Mouse (Mus musculus): ENCODE results near the gene Cpxm2. TPM values are rescaled to one million over a fixed set of nuclear protein-coding genes. Genes with fewer than 3 reads are reported as not detected.

Cpxm2 gene
- total RNA-seq, 2 experiments from 2014 or later = 5.5 to 5.6 TPM

DNA sequence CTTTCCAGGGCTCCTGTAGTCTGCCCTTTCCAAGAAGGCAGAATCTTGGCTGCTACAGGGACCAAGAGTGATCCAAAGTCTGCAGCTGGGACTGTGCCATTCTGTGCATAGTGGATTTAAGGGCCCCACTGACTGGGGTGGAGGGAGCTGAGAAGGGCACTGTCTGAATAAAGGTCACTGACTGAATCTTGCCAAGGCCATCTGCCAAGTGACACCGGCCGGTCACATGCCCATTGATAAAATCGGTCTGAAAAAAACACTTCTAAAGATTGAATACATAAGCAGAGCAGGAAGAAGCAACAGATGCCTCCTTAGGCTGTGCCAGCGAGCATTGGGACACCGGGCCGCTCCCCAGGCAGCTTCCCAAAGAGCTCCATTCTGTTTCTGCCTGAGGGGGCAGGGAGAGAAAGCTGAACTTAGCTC, 803 bp downstream of the Cpxm2 start:
- no peak for DNase-seq (ENCODE audit: low spot score in 2 of 2)

GRCm38 (mm10) chr7:132145227-132145800, 9.2 kb downstream of the Cpxm2 start:
- DNase-seq (ENCODE audit: low spot score in 2 of 2) = no peak

- no peak for DNase-seq (ENCODE audit: low spot score in 2 of 2)
Measured at GRCm38 (mm10) chr7:132128687-132129086, 25.9 kb downstream of the Cpxm2 start.

- no peak for DNase-seq (ENCODE audit: low spot score in 2 of 2)
Measured at GRCm38 (mm10) chr7:132124948-132125347, 29.6 kb downstream of the Cpxm2 start.

DNA sequence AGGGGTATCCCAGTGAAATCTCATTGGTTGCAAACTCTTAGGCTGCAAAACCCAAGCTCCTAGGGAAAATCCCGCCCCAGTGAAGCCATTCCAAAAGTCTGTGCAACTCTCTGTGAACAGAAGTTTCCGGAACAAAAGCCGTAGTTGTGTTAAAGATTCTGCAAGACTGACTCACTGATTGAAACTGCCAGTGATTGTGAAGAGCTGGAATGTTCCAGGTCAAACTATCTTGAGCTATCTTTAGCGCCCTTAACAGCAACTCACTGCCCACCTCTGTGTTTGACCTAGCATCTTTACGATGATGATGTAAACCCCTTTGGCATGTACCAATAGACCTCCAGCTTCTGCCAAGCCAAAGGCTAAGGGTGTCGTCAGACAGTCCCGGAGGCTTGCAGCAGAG, 31.3 kb downstream of the Cpxm2 start:
- no peak for DNase-seq (ENCODE audit: low spot score in 2 of 2)

GRCm38 (mm10) chr7:132119817-132120216, 34.7 kb downstream of the Cpxm2 start:
- no peak for DNase-seq (ENCODE audit: low spot score in 2 of 2)

- DNase-seq (ENCODE audit: low spot score in 2 of 2) = no peak
Measured at GRCm38 (mm10) chr7:132111770-132112169, 42.8 kb downstream of the Cpxm2 start.

DNA sequence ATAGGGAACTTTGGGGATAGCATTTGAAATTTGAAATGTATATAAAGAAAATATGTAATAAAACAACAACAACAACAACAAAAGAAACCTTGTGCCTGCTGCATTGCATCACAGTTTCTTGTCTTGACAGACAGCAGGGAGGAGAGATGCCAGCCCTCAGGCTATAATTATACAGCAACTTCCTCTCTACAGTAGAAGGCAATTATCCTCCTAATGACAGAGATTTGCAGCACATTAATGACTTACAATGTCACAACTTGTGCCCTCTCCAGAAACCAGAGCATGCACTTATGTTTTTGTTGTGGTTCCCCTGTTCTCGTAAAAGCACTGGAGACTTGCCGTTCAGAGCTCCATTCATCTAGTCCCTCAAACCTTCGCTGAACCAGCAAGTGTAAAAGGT, 44.2 kb downstream of the Cpxm2 start:
- DNase-seq (ENCODE audit: low spot score in 2 of 2) = no peak

GRCm38 (mm10) chr7:132106891-132107290, 47.6 kb downstream of the Cpxm2 start:
- DNase-seq (ENCODE audit: low spot score in 2 of 2) = no peak

- DNase-seq (ENCODE audit: low spot score in 2 of 2) = no peak
Measured at GRCm38 (mm10) chr7:132105326-132105725, 49.2 kb downstream of the Cpxm2 start.

DNA sequence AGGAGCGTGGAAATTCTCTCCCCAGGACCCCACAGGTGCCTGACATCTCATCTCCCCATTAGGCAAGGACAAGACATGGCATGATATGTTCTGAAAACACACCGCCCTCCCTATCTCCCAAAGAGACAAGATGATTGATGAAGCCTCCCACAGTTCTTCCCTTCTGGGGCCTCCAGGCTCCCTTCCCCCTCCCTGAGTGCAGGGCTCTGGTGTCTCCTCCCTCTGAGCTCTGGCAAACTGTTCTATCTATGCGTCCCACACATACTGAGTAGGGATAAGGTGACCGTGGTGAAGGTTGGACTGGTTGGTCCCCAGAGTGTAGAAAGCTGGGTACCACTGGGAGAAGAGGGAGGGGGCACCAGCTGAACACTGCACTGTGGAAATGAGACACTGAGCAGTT, 56.1 kb downstream of the Cpxm2 start:
- DNase-seq (ENCODE audit: low spot score in 2 of 2) = no peak

DNA sequence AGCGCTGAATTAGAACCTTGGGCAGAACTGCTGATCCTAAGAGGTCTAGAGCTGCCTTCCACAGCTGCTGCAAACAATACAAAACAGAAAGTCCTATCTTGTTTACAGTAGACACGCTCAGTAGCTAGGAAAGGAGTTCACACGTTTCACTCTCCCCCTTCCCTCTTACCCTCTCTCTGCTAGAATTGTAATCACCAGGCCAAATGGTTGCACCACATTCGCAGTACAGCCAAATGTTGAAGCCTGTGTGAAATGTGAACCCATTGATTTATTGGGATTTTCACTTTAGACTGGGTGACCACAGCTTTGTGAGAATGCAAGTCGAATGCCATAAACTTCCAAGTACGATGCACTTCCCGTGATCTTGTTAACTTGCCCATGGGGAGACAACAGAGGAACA, 59.9 kb downstream of the Cpxm2 start:
- no peak for DNase-seq (ENCODE audit: low spot score in 2 of 2)

DNA sequence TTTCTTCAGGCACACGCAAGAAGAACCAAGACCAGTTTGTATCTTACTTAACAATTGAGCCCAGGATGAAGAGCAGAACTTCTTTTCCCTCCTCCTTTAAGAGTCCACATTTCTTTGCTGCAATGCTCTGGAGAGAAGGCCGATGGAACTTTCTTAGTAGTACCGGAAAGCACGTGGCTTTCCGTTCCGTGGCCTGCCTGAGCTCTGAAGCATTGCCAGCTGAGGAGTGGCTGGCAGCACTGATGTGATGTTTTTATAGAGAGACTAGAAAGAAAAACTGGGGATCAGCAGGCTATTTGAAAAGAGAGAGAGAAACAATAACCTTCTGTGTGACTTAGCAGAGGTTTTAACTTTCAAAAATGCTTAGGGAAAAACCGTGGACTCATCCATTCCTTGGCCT, 63.0 kb downstream of the Cpxm2 start:
- DNase-seq (ENCODE audit: low spot score in 2 of 2) = no peak

- DNase-seq (ENCODE audit: low spot score in 2 of 2) = no peak
Measured at GRCm38 (mm10) chr7:132088606-132089005, 65.9 kb downstream of the Cpxm2 start.

DNA sequence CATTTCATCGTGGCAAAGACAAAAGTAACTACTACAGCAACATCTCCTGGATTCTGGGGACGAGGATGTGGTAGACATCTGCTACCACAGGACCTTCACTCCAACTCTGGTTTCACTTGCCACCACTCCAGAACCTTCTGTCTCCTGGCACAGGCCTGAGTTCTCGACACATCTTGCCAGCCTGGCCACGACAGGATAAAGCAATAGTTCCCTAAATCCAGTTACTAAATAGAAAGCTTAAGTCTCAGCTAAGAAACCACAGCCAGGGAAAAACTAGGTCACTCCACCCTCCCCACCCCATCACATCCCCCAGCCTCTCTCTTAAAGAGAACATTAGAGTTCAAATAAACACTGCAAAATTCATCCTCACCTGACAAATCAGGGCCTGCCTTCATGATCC, 66.4 kb downstream of the Cpxm2 start:
- no peak for DNase-seq (ENCODE audit: low spot score in 2 of 2)

DNA sequence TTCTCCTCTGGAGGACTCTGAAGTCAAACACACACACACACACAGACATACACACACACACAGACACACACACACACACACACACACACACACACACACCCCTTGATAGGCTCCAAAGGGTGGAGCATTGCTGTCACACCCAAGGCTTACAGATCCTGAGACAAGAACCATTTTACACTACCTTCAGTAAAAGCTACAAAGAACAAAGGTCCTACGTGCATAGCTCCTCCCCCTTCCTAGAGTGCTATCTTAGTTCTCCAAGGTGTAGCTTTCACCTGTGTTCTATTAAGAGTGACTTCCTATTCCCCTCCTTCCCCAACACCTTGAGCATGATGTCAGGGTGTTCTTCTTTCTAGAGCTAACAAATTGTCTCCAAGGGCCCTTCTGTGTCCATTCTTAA, 78.7 kb downstream of the Cpxm2 start:
- no peak for DNase-seq (ENCODE audit: low spot score in 2 of 2)

GRCm38 (mm10) chr7:132074503-132074902, 80.0 kb downstream of the Cpxm2 start:
- no peak for DNase-seq (ENCODE audit: low spot score in 2 of 2)

GRCm38 (mm10) chr7:132070877-132071625, 83.5 kb downstream of the Cpxm2 start:
- no peak for DNase-seq (ENCODE audit: low spot score in 2 of 2)

DNA sequence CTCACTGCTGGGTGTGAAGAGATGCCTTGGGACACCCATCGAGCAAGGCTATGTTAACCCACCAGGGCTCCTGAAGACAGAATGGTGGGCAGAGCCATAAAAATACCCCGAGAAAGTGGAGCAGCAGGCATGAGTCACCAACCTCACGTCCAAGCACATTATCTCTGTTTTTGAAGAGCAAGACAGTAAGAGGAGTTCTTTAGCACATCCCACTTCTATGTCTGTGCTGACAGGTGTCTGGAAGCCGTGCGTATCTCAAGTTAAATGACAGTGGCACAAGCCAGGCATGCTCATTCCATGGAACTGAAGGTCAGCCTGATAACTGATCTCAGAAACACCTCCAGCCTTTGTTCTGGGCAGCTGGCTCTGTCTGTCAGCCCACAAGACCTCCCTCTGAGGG, 86.6 kb downstream of the Cpxm2 start:
- DNase-seq (ENCODE audit: low spot score in 2 of 2) = no peak

GRCm38 (mm10) chr7:132067511-132067910, 87.0 kb downstream of the Cpxm2 start:
- no peak for DNase-seq (ENCODE audit: low spot score in 2 of 2)

- DNase-seq (ENCODE audit: low spot score in 2 of 2) = no peak
Measured at GRCm38 (mm10) chr7:132060116-132060515, 94.4 kb downstream of the Cpxm2 start.

GRCm38 (mm10) chr7:132056565-132056964, 98.0 kb downstream of the Cpxm2 start:
- no peak for DNase-seq (ENCODE audit: low spot score in 2 of 2)

GRCm38 (mm10) chr7:132046662-132047061, 107.9 kb downstream of the Cpxm2 start:
- DNase-seq (ENCODE audit: low spot score in 2 of 2) = no peak

Data from gastrocnemius, postnatal 4 days (tissue).